Mouse (Mus musculus) intestine, embryonic 16.5 days (tissue): ENCODE measurements around the gene Cpeb4. TPM values are rescaled to one million over a fixed set of nuclear protein-coding genes. Genes with fewer than 3 reads are reported as not detected.
"Not testable (repeated sequence)": the region's sequence is repeated elsewhere in the genome, so short reads cannot be mapped to it uniquely, and the experiment has no call there.

Experiments
- ATAC-seq: fragments of 200-750 bp; cut with Nextera tagmentation; 2 replicates; pipeline ENCODE4 v1.8.0; 2017; ENCODE audit warnings: moderate TSS enrichment, moderate library complexity
- H3K27ac ChIP-seq: fragments of 300-500 bp; sonication (generic); 2 replicates; pipeline ENCODE4 v1.5.1; 2014; ENCODE audit warnings: mild to moderate bottlenecking, low read length
- H3K27me3 ChIP-seq: fragments of 300-500 bp; sonication (generic); replicated peaks from 2 replicates; pipeline ENCODE4 v1.6.1; 2014; ENCODE audit warnings: low read length, control low read depth, mixed read lengths; ENCODE audit not compliant: control insufficient read depth, insufficient read depth
- H3K36me3 ChIP-seq: fragments of 300-500 bp; sonication (generic); 2 replicates; pipeline ENCODE4 v1.6.1; 2014; ENCODE audit warnings: low read length, control low read depth; ENCODE audit not compliant: control insufficient read depth, insufficient read depth
- H3K4me1 ChIP-seq: fragments of 300-500 bp; sonication (generic); 2 replicates; pipeline ENCODE4 v1.6.1; 2014; ENCODE audit warnings: low read length, control low read depth, mixed read lengths; ENCODE audit not compliant: control insufficient read depth, insufficient read depth
- H3K4me2 ChIP-seq: fragments of 300-500 bp; sonication (generic); 2 replicates; pipeline ENCODE4 v1.6.1; 2014; ENCODE audit warnings: low read depth, low read length, control low read depth
- H3K4me3 ChIP-seq: fragments of 300-500 bp; sonication (generic); 2 replicates; pipeline ENCODE4 v1.5.1; 2014; ENCODE audit warnings: mild to moderate bottlenecking, low read length
- H3K9ac ChIP-seq: fragments of 300-500 bp; sonication (generic); 2 replicates; pipeline ENCODE4 v1.6.1; 2014; ENCODE audit warnings: low read depth, low read length
- H3K9me3 ChIP-seq: fragments of 300-500 bp; sonication (generic); 2 replicates; pipeline ENCODE4 v1.6.1; 2016; ENCODE audit warnings: low read length, control low read depth; ENCODE audit not compliant: control insufficient read depth
- WGBS: fragments of 180-500 bp; shearing (Covaris S2); extraction: QIAGEN DNeasy Blood & Tissue Kit; methylation state at CpG from one replicate; pipeline ENCODE4 v1.1.7; 2014; 5-methylcytosine and 5-hydroxymethylcytosine counted together
- polyA plus RNA-seq: library from polyadenylated mRNA; unstranded; fragments of >200 nt; fragmentation: Nextera tagmentation; extraction: Ambion mirVana; gene quantifications from 2 replicates; pipeline ENCODE4 v1.2.1, GENCODE M21; 2015

Gene Cpeb4
- polyA plus RNA-seq, 1 experiment from 2014 or later: 3.0 TPM

- Histone ChIP-seq H3K9me3 (no peaks in the 10 kb centered on the region), H3K4me2 (no peak overlapping the region), H3K4me3 (no peak overlapping the region), H3K9ac (no peak overlapping the region), H3K27me3 (no peaks in the 10 kb centered on the region), H3K27ac (no peak overlapping the region), H3K4me1 (0 out of 2 replicates have a peak, but pooled peaks cover 6% of the 10 kb centered on the region), H3K36me3 (no peaks in the 10 kb centered on the region)
- 52% methylated on average over 5 of the region's 5 CpGs for WGBS
- ATAC-seq: peak; percentile 79
Observed at GRCm38 (mm10) chr11:31843834-31844188, 28.2 kb upstream of the Cpeb4 start.

DNA sequence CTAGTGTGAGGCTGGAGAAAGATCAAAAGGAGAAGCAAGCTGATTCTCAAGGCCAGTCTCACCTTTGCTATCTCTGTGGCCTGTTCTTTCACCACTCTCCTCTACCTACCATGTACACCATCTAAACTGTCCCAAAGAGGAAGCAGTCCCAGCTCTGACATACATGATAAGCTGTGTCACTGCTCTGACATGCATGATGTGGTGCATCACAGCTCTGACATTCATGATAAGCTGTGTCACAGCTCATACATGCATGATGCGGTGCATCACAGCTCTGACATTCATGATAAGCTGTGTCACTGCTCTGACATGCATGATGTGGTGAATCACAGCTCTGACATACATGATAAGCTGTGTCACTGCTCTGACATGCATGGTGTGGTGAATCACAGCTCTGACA lies 26.9 kb upstream of the Cpeb4 start:
- not testable (repeated sequence) for H3K27ac ChIP-seq, H3K9ac ChIP-seq, ATAC-seq, H3K4me1 ChIP-seq, H3K9me3 ChIP-seq, H3K27me3 ChIP-seq, H3K36me3 ChIP-seq, H3K4me3 ChIP-seq, H3K4me2 ChIP-seq
- WGBS: 87% methylated on average over 1 of the region's 1 CpGs

DNA sequence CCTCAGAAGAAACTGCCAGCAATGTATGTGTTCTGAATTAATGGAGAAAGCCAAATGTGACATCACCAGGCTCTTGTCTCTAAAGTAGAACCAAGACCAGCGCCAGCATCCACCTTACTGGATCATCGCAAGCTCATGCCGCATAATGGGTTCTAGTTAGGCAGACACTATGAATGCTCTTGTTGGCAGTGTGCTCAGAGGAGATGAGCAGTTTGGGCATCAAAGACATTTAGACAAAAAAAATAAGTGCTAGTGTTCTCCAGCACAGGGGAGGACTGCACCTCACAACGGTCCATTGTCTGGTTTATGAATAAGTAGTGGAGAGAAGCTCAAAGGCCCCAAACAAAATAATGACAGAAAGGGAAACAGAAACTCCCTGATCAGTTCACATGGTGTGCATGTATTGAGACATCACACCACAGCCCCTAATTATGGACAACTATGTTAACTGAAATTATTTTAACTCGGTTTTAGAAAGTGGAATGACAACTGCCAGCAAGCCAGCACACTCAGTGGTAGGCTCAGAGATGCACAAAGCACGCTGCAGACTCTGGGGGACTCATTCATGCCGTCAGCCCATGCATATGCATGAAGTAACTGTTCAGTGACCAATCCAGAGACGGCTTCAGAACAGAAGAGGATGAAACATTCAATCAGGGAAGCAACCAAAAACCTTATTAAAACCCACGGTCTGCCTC lies 25.1 kb upstream of the Cpeb4 start:
- H3K9me3 ChIP-seq: no peaks in the 10 kb centered on the region
- no peak overlapping the region for H3K4me3 ChIP-seq
- no peaks in the 10 kb centered on the region for H3K36me3 ChIP-seq
- 70% methylated on average over 9 of the region's 9 CpGs for WGBS
- no peak for ATAC-seq
- H3K4me2 ChIP-seq: no peak overlapping the region
- H3K27ac ChIP-seq: no peak overlapping the region
- H3K9ac ChIP-seq: no peak overlapping the region
- H3K27me3 ChIP-seq: no peaks in the 10 kb centered on the region
- H3K4me1 ChIP-seq: no peaks in the 10 kb centered on the region; the same call in 1 of the 2 replicates

DNA sequence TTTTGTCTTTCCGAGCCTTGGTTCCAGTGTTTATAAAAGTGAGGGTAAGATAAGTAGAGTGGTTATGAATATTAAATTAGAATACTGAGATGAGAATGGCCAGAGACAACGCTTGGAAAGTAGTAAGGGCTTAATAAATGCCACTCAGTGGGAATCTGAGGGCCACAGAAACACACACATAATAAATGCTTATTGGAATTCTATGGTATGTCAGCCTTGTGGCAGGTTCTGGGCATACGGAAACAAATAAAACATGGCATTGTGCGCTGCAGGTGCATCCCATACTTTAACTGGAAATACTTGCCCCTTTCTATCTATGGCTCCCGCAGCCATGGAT lies 24.6 kb upstream of the Cpeb4 start:
- Histone ChIP-seq H3K9ac (no peak overlapping the region), H3K27me3 (no peaks in the 10 kb centered on the region), H3K9me3 (no peaks in the 10 kb centered on the region), H3K27ac (no peak overlapping the region), H3K4me2 (no peak overlapping the region), H3K36me3 (no peaks in the 10 kb centered on the region), H3K4me3 (no peak overlapping the region), H3K4me1 (no peaks in the 10 kb centered on the region; the same call in 1 of the 2 replicates)
- 82% methylated on average over 5 of the region's 5 CpGs for WGBS
- no peak for ATAC-seq

DNA sequence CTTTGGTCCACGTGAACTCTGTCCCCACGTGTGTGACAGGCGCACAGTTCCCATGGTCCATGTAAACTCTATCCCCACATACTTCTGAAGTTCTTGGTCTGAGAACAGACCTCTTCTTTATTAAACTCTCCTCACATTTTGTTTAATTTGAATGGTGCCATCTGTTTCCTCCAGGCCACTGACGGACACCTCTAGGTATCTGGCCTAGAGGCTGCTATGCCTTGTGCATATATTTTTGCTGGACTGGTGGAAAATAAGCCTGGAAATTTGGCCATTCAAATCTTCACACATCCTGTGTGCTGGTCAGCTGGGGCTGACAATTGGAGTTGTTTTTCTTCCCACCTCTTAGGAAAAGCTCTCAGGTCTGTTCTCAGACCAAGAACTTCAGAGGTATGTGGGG lies 23.3 kb upstream of the Cpeb4 start:
- no peaks in the 10 kb centered on the region for H3K9me3 ChIP-seq
- no peaks in the 10 kb centered on the region; the same call in 1 of the 2 replicates for H3K4me1 ChIP-seq
- WGBS: 80% methylated on average over 4 of the region's 4 CpGs
- no peak overlapping the region for H3K9ac ChIP-seq
- no peak overlapping the region for H3K4me3 ChIP-seq
- no peak overlapping the region for H3K4me2 ChIP-seq
- no peaks in the 10 kb centered on the region for H3K27me3 ChIP-seq
- H3K36me3 ChIP-seq: no peaks in the 10 kb centered on the region
- H3K27ac ChIP-seq: no peak overlapping the region
- ATAC-seq: no peak

- H3K4me2 ChIP-seq: no peak overlapping the region
- H3K9ac ChIP-seq: no peak overlapping the region
- H3K27ac ChIP-seq: no peak overlapping the region
- H3K4me1 ChIP-seq: no peaks in the 10 kb centered on the region; the same call in 1 of the 2 replicates
- no peaks in the 10 kb centered on the region for H3K27me3 ChIP-seq
- no peaks in the 10 kb centered on the region for H3K36me3 ChIP-seq
- H3K9me3 ChIP-seq: no peaks in the 10 kb centered on the region
- no peak for ATAC-seq
- 82% methylated on average over 3 of the region's 3 CpGs for WGBS
- no peak overlapping the region for H3K4me3 ChIP-seq
Observed at GRCm38 (mm10) chr11:31850156-31850775, 21.7 kb upstream of the Cpeb4 start.

- ATAC-seq: no peak
- Histone ChIP-seq H3K4me2 (no peak overlapping the region), H3K4me1 (no peaks in the 10 kb centered on the region; the same call in 1 of the 2 replicates), H3K9ac (no peak overlapping the region), H3K27ac (no peak overlapping the region), H3K4me3 (no peak overlapping the region), H3K36me3 (no peaks in the 10 kb centered on the region), H3K27me3 (no peaks in the 10 kb centered on the region), H3K9me3 (no peaks in the 10 kb centered on the region)
- WGBS: 80% methylated on average over 5 of the region's 5 CpGs
Observed at GRCm38 (mm10) chr11:31850995-31851394, 21.0 kb upstream of the Cpeb4 start.

DNA sequence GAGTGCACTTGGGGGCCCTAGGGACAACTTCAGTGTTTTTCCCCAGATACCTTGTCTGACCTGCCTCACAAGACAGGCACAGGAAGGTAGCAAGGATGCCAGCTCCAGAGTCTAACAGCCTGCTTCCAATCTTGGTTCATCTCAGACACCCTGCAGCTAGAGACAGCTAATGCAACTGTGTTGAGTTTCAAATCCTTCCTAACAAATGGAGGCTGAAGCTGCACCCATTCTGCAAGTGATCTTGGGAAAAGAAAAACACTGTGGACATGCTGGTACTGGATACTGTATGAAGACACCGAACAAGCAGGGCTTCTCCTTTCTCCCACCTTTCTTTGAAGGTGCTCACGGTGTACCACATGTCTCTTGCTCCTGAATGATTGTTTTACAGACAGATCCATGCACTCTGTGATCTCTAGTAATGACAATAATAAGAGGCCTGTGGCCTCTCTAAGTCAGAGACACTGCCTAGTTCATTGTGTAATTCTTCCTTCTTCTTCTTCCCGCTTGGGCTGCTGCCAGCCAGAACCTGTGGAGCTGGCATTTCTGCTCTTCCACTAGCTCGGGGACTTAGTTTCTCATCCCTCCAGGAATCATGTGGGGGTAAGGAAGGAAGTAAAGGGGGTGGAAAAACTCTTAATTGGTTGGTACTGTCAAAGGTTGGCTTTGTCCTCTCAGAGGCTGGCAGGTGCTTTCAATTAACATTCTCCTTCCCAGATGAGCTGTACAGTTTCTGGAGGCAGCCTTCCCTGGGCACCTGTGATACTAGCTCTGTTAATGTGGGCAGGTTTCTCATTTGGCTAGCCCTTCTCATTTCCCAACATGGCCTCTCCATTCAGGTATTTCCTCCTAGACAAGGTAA lies 20.1 kb upstream of the Cpeb4 start:
- Histone ChIP-seq H3K27ac (no peak overlapping the region), H3K36me3 (no peaks in the 10 kb centered on the region), H3K9ac (no peak overlapping the region), H3K4me1 (no peaks in the 10 kb centered on the region; the same call in 1 of the 2 replicates), H3K4me2 (no peak overlapping the region), H3K9me3 (no peaks in the 10 kb centered on the region), H3K27me3 (no peaks in the 10 kb centered on the region), H3K4me3 (no peak overlapping the region)
- WGBS: 80% methylated on average over 4 of the region's 4 CpGs
- ATAC-seq: no peak

- Histone ChIP-seq H3K36me3 (no peaks in the 10 kb centered on the region), H3K9ac (no peak overlapping the region), H3K4me2 (no peak overlapping the region), H3K27ac (no peak overlapping the region), H3K27me3 (no peaks in the 10 kb centered on the region), H3K4me1 (no peaks in the 10 kb centered on the region; the same call in 1 of the 2 replicates), H3K9me3 (no peaks in the 10 kb centered on the region), H3K4me3 (no peak overlapping the region)
- WGBS: 66% methylated on average over 5 of the region's 5 CpGs
- no peak for ATAC-seq
Observed at GRCm38 (mm10) chr11:31854955-31855354, 17.1 kb upstream of the Cpeb4 start.
